Mouse (Mus musculus): Measurements from ENCODE around the gene Rora.

DNA sequence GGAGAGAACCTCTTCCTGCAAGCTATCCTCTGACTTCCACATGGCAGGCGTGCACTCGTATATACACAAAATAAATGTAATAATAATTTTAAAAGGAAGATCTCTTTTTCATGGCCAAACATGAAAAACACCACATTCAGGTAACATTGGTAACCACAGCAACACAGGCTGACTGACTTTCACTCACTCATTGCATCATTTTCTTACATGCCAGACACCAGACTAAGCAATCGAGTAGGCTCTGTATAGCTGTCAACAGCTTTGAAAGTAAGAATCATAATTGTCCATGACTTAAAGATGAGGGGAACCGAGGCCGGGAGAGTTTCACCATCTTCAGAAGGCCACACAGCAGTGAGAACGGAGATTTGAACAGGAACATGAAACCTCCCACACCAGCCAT lies 665.8 kb downstream of the Rora start:
- TF ChIP-seq EP300 (IDR thresholded peaks at IDR 0.05; ENCODE audit: low read depth) (no peak), CTCF (IDR thresholded peaks at IDR 0.05; ENCODE audit: low read depth) (no peak)
